Mouse (Mus musculus) lung, postnatal 0 days (tissue): ENCODE data around the gene Sema4a.

Source experiments
- CTCF ChIP-seq: IDR thresholded peaks from 2 replicates; pipeline ENCODE4 v1.5.1; 2016; ENCODE audit warnings: antibody characterized with exemption, mild to moderate bottlenecking
- EP300 ChIP-seq: IDR thresholded peaks from 2 replicates; pipeline ENCODE4 v1.6.1; 2016; ENCODE audit warnings: antibody characterized with exemption, mild to moderate bottlenecking, control low read depth

DNA sequence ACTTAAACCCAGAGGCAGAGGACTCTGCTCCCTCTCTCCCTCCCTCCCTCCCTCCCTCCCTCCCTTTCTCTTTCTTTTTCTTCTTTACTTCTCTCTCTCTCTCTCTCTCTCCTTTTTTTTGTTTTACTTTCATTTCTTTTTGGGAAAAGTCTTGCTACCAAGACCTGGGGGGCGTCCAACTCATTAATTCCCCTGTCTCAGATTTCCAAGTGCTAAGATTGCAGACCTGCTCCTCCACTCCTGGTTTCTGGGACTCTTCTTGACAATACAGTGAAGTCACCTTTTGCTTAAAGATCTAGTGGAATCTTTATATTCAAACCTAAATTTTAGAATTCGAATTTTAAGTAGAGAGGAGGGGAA lies 35.7 kb downstream of the Sema4a start:
- 0 out of 2 replicates have a peak, but pooled peaks have one; percentile 1 for TF ChIP-seq EP300
- TF ChIP-seq CTCF, result no peak
